Mouse (Mus musculus): ENCODE data around the gene Rb1.

Gene Rb1

DNA sequence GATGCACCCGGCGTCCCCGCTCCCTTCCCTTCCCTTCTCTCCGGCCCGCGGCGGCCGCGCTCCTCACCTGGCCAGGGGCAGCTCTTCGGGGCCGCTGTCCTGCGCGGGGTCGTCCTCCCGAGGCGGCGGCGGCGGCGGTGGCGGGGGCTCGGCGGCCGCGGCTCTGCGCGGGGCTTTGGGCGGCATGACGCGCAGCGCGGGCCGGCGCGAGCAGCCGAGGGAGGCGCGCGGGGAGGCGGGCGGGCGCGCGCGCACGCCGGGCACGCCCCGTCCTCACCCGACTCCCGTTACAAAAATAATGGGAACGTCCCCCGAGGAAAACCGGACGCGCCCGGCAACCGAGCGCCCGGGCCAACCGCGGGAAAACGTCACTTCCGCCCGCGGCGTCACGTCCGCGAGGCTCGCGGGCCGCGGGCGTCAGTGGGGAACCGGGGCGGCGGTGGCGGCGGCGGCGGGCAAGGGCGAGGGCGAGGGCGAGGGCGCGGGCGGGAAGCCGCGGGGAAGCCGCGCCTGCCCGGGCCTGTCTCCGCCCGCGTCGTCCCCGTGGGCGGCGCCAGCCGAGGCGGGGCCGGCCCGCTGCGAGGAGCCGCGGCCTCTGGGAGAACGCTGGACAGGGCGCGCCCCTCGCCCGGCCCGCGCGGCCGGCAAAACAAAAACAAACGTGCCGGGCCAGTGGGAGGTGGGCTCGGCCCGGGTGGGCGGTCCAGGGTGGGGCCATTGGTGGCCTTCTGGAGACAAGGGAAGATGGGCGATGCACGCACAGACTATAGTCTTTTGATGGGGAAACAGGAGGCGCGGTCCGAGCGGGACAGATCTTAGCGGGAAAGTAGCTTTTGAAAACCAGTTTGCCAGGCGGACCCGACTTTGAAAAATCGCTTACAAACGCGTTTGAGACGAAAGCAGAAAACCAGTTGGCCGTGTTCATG, at the start of gene Rb1:
Gene Rb1 (minus strand): TSS at position 367 of the 926 bp plus-strand sequence.
- DNase-seq (ENCODE audit: low read depth, low spot score): no peak

DNA sequence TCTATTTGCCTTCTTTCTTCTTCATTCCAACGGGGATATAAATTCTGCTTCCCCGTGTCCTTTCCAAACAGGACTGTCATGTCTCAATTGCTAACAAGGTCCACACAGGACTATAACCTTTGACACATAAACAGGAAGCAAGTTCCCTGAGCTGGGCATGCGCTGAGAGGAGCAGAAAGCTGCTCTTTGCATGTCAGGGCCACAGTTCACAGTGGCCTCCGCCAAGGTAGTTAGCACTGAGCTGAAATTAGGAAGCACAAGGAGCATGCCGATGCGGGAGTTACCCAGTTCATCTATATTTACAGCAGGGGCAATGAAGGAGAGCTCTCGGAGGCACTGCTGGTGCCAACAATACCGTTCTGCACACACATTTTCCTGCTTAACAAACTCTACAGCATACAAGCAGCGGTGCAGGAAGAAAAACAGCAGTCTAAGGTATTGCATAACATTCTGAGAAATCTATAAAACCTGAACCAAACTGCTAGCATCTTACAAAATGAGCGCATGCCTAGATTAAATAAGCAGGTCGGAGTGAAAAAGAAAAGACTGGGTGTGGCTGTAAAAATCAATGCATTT, 48.8 kb upstream of the Rb1 start:
- no peak for DNase-seq (ENCODE audit: low read depth, low spot score)

DNA sequence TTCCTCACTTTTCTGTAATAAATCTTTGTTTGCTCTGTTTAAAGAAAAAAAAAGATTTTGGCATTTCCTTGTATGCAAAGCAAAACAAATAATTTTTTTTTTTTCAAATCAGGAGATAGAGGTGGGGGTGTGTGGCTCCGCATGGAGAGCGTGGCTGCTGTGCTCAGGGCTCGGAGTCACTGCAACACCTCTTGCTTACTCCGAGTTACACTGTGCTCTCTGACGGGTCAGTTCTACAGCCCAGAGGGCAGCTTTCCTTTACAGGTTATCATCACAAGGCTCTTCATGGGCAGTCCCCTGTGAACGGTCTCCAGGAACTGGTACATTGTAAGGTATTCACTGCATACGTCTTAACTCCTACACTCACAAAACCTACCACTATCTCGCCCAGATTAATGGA, 48.0 kb upstream of the Rb1 start:
- no peak for DNase-seq (ENCODE audit: low read depth, low spot score)

DNA sequence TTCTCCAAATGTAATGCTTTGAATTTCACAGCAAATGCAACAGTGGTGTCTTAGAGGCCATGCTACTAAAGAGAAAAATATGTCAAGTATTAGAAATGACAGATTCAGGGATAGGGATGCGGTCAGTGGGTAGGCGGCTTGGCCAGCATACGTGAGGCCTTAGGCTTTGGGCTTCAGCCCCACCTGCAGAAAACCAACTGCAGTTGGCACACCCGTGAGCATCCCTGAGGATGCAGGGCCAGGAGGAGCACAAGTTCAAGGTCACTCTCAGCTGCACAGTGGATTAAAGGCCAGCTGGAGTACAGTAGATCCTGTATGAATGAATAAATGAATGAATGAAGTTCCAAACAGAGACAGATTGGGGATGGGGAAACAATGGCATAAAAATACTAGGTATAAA, 47.4 kb upstream of the Rb1 start:
- DNase-seq (ENCODE audit: low read depth, low spot score): no peak

DNA sequence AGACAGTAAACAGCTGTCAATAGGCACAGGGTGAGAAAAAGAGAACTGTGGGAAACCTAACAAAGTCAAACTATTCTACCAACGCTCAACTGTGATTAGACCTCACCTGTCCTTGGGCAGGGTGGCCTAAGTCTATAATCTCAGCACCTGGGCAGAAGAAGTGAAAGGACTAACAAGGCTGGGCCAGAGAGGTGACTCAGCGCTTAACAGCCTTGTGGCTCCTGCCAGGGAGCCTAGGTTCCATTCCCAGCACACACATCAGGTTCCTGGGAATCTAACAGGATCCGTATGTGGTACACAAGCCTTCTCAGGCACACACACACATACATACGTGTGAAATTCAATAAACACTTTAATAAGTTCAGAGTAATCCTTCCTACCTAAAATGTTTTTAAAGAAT, 46.0 kb upstream of the Rb1 start:
- DNase-seq (ENCODE audit: low read depth, low spot score): no peak

GRCm38 (mm10) chr14:73370695-73371372, 45.2 kb upstream of the Rb1 start:
- no peak for DNase-seq (ENCODE audit: low read depth, low spot score)

DNA sequence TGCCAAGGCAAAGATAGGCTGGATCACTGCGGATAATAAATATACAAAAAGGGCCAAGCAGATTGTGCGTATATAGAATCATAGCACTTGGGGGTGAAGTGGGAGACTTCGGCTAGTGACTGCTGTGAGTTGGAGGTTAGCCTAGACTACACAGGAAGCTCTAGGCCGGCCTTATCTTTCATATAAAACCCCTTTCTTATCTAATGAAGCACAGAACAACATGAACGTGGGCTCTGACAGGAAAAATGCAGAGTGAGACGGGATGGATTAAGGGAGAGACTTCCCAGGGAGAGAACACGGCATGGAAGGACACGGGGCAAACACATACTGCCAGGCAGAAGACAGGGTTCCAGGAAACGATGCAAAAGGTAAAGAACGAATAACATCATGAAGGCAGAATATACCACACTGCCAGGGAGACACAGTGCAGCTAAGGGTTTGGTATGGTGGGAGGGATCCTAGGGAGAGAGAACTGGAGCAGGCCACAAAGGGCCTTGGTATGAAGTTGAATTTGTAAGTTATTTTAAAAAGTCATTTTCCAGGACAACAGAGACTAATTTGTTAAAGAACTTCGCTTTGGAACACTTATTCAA, 44.6 kb upstream of the Rb1 start:
- DNase-seq (ENCODE audit: low read depth, low spot score): no peak

DNA sequence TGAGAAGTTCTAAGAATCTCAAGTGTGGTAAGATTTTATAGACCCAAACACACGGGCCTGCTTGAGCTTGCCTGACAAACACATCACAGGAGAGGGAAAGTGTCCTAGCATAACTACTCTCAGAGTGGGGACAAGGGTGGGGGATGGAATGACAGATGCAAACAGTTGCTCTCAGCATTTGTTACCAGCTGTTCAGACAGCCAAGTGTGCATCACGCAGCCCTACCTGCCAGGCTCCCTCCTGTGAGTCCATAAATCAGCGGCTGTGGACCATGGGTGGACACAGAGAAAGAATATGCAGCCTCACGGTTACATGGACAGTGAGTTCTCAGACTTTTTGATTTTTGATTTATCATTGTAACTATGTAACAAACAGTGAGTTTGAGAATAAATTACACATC, 44.0 kb upstream of the Rb1 start:
- no peak for DNase-seq (ENCODE audit: low read depth, low spot score)

- DNase-seq (ENCODE audit: low read depth, low spot score): no peak
These were observed 43.3 kb upstream of the Rb1 start for GRCm38 (mm10) chr14:73368966-73369365.

DNA sequence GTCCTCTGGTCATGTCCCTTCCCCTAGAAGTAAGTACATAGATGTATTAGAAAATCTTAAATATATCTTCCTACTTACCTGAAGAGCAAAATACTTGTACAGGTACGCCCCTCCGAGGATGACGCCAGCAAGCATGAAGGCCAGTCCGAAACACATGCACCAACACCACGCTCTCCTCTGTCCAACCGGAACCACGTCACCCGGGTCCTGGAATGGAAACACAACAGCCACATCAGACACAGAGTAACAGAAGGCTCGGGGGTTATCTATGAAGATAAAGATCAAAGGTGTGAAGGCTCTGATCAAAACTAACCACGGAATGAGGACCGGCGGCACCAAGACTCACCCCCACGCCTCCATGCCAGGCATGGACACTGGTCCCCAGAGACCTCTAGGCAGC, 42.6 kb upstream of the Rb1 start:
- DNase-seq (ENCODE audit: low read depth, low spot score): no peak

DNA sequence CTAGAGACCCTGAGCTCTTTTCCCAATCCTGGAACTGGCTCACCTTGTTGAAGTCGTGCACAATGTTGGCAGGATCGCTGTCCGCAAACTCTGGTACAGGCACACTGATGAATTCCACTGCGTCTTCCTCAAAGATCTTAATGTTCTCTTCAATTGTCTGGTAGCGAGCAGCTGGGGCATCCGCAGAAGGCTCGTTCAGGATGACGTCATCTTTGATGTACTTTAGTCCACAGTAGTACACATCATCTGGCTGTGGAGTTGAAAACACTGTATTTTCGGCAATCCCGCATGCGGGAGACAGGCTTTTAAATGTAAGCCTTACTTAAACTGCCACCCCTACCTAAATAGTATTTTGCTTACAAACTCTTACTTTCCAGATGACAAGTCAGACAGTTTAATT, 40.7 kb upstream of the Rb1 start:
- no peak for DNase-seq (ENCODE audit: low read depth, low spot score)

DNA sequence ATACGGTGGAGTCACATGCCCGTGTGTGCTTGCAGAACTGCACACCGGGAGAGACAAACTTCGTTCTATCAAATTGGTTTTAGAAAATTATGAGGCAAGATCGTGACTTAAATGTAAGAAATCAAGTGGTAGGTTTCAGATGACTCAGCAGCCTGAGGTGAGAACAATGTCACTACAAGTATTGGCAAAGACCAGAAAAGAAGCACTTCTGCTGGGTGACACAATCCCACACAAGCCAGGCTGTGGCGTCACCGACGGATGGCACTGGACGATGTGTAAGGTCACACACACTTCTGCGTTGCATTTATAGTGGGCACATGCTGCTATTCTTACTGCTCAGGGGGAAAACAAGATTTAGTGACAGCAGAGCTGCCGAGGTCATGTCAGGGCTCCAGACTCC, 38.2 kb upstream of the Rb1 start:
- no peak for DNase-seq (ENCODE audit: low read depth, low spot score)

GRCm38 (mm10) chr14:73354700-73355099, 29.1 kb upstream of the Rb1 start:
- no peak for DNase-seq (ENCODE audit: low read depth, low spot score)

- no peak for DNase-seq (ENCODE audit: low read depth, low spot score)
These were observed 25.5 kb upstream of the Rb1 start for GRCm38 (mm10) chr14:73351118-73351517.

GRCm38 (mm10) chr14:73350029-73350428, 24.4 kb upstream of the Rb1 start:
- DNase-seq (ENCODE audit: low read depth, low spot score): no peak

- no peak for DNase-seq (ENCODE audit: low read depth, low spot score)
These were observed 23.5 kb upstream of the Rb1 start for GRCm38 (mm10) chr14:73349061-73349670.

DNA sequence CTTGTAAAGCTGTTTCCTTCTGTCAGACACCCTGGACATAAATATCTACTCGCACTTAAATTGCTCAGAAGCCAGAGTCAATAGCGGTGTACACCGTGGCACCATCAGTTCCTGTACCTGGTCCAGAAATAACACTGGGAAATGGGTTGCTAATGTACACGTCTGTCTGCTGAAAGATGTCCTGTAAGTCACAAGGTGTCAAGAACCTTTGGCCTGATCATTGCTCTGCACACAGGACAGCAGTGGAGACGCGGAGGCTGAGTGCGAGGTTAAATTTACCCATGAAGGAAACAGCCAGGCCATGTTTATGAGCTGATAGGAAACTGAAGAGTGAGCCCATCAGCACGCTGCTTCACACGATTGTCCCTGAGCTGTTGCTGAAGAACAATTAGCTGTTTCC, 21.7 kb upstream of the Rb1 start:
- no peak for DNase-seq (ENCODE audit: low read depth, low spot score)

DNA sequence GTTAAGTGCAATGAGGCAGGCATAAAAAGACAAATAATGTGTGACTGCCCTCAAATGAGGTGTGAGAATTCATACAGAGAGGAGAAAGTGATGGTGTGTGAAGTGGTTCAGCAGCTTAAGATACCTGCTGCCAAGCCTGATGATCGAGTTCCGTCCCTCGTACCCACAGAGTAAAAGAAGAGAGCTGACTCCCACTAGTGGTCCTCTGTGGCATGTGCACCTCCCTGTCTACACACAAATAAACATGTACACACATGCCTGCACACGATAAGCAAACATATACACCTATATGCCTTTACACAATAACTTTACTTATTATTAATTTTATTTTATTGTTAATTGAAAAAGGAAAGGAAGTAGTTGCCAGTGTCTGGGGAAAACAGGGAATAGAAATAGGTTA, 20.0 kb upstream of the Rb1 start:
- no peak for DNase-seq (ENCODE audit: low read depth, low spot score)

GRCm38 (mm10) chr14:73340051-73340755, 14.6 kb upstream of the Rb1 start:
- no peak for DNase-seq (ENCODE audit: low read depth, low spot score)

DNA sequence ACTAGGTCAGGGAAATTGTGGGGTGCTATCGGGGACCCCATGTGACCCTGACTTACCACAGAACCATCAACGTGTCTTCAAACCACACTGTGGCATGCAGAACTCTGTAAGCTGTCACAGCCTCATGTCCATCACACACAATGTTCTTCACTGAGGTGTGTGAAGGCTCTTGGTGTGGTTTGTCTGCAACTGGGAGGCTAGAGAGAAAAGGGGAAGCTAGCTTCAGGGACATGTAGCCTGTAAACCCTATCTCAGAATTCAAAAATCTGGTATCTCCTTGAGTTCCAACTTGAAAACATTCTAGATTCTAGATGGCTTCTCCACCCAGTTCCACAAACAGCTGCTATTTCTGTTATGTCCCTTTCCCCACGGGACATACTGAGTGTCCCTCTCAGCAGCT, 14.0 kb upstream of the Rb1 start:
- DNase-seq (ENCODE audit: low read depth, low spot score): no peak
